In genomic region chr10:20257721-20258720, GRCm38 (mm10) we compare ENCODE assay signal across 18 mouse cellular contexts. TPM values are rescaled to one million over a fixed set of nuclear protein-coding genes. Genes with fewer than 3 reads are reported as not detected.
DNase-seq lines count a peak whose midpoint lies in the region; ATAC-seq lines count a peak whose summit lies in the region.
"Had no signal": no experiment of that assay in that cellular context is flagged by ENCODE, and none has a peak within 500 bp of the region (broad histone marks: within the 10 kb centered on the region; RNA-seq: fewer than 3 reads in every experiment).

No protein-coding gene starts in this region.

- H3K9ac ChIP-seq in heart, embryonic 16.5 days (ENCODE audit: low read length) = no peak overlapping the region
- H3K9ac ChIP-seq: embryonic facial prominence, embryonic 13.5 days; forebrain, embryonic 12.5 days; liver, embryonic 15.5 days; midbrain, embryonic 15.5 days; neural tube, embryonic 13.5 days had no signal

- no peak for DNase-seq in heart, postnatal 14 days
- peak; percentile 34 for DNase-seq in forelimb bud, embryonic 11.5 days (ENCODE audit: low read depth, low spot score)
- DNase-seq in kidney, postnatal 14 days = peak; percentile 37
- DNase-seq in thymus, postnatal 25 days = peak; percentile 61
- no peak for DNase-seq in spleen, postnatal 4 days (ENCODE audit: low spot score in 2 of 2)
- no peak for DNase-seq in cerebellum, adult 8-10 months
- DNase-seq: adrenal gland, postnatal 14 days; cerebellum, postnatal 36 days; heart, postnatal 4 days; layer of hippocampus, adult 9-11 months had no signal

- peak overlapping the region; percentile 47; the same call in 1 of the 2 replicates for H3K27ac ChIP-seq in heart, embryonic 16.5 days (ENCODE audit: low read length)
- H3K27ac ChIP-seq: embryonic facial prominence, embryonic 13.5 days; forebrain, embryonic 12.5 days; liver, embryonic 15.5 days; macrophage; midbrain, embryonic 15.5 days; neural tube, embryonic 13.5 days had no signal

- no peaks in the 10 kb centered on the region for H3K36me3 ChIP-seq in heart, embryonic 16.5 days (ENCODE audit: control insufficient read depth, insufficient read depth)
- H3K36me3 ChIP-seq: embryonic facial prominence, embryonic 13.5 days; forebrain, embryonic 12.5 days; liver, embryonic 15.5 days; midbrain, embryonic 15.5 days; neural tube, embryonic 13.5 days had no signal

- H3K4me3 ChIP-seq in heart, embryonic 16.5 days (ENCODE audit: low read length) = no peak overlapping the region
- H3K4me3 ChIP-seq: embryonic facial prominence, embryonic 13.5 days; forebrain, embryonic 12.5 days; liver, embryonic 15.5 days; midbrain, embryonic 15.5 days; neural tube, embryonic 13.5 days had no signal

- no peaks in the 10 kb centered on the region for H3K4me1 ChIP-seq in heart, embryonic 16.5 days (ENCODE audit: control insufficient read depth, insufficient read depth, low read length)
- H3K4me1 ChIP-seq: embryonic facial prominence, embryonic 13.5 days; forebrain, embryonic 12.5 days; midbrain, embryonic 15.5 days; neural tube, embryonic 13.5 days had no signal

- intact Hi-C loops in heart, postnatal 14 days (cut with DNase I) = no loop called here

- no peak overlapping the region for H3K4me2 ChIP-seq in heart, embryonic 16.5 days (ENCODE audit: low read depth, low read length)
- H3K4me2 ChIP-seq: embryonic facial prominence, embryonic 13.5 days; forebrain, embryonic 12.5 days; liver, embryonic 15.5 days; midbrain, embryonic 15.5 days; neural tube, embryonic 13.5 days had no signal

- H3K27me3 ChIP-seq in heart, embryonic 16.5 days (ENCODE audit: control insufficient read depth, insufficient read depth, low read length) = no peaks in the 10 kb centered on the region
- H3K27me3 ChIP-seq: embryonic facial prominence, embryonic 13.5 days; forebrain, embryonic 12.5 days; liver, embryonic 15.5 days; midbrain, embryonic 15.5 days; neural tube, embryonic 13.5 days had no signal

- peak; percentile 78; the same call in 1 of the 2 replicates for ATAC-seq in heart, embryonic 16.5 days (replicated peaks; ENCODE audit: extremely low read depth, insufficient read depth, low FRiP score)
- no peak for ATAC-seq in erythroid progenitor cell, adult 5-6 weeks (replicated peaks; ENCODE audit: low FRiP score, poor library complexity, severe bottlenecking)
- ATAC-seq: midbrain, embryonic 15.5 days had no signal

- H3K9me3 ChIP-seq in heart, embryonic 16.5 days (replicated peaks; ENCODE audit: control insufficient read depth, low read length) = no peaks in the 10 kb centered on the region
- H3K9me3 ChIP-seq: embryonic facial prominence, embryonic 13.5 days; forebrain, embryonic 12.5 days; liver, embryonic 15.5 days; midbrain, embryonic 15.5 days; neural tube, embryonic 13.5 days had no signal

- WGBS in heart, embryonic 16.5 days = 82% methylated on average over 15 of the region's 15 CpGs

RNA-seq across cellular contexts. Expression of gene Bclaf1, which starts 54.2 kb away (rescaled TPM):
- 76.5 and 81.8 TPM in 2 replicates for polyA plus RNA-seq in heart, embryonic 16.5 days (2015; fragmentation: Nextera tagmentation; extraction: Ambion mirVana)
- total RNA-seq in heart, postnatal 14 days (2021) = 10 to 100 TPM; 68.4 to 68.7 TPM
- total RNA-seq in erythroid progenitor cell, adult 5-6 weeks (2015; ENCODE audit: low replicate concordance) = 223 and 225 TPM in 2 replicates
- total RNA-seq in erythroid progenitor cell, adult 5-6 weeks (2017; ENCODE audit: low replicate concordance) = 379 and 392 TPM in 2 replicates

Comparison
In these comparisons a context has a peak if more than half of its experiments do, and no peak if none do; other contexts are left out.
1. DNase-seq: peak in forelimb bud, embryonic 11.5 days (single experiment), kidney, postnatal 14 days (single experiment) and thymus, postnatal 25 days (single experiment); none in heart, postnatal 14 days (0 of 2), spleen, postnatal 4 days (0 of 2) and cerebellum, adult 8-10 months (single experiment).